Mouse (Mus musculus) MEL (cell line): ENCODE measurements around the gene E130308A19Rik.

Experiments
- NRF1 ChIP-seq: IDR thresholded peaks from 2 replicates; pipeline ENCODE4 v1.6.1; 2014; ENCODE audit warnings: low read depth, mild to moderate bottlenecking, inconsistent platforms, low read length, improper control_type of control experiment, moderate library complexity; ENCODE audit not compliant: poor library complexity, insufficient read depth, severe bottlenecking
- TAL1 ChIP-seq: IDR thresholded peaks from 2 replicates; pipeline ENCODE4 v1.6.1; 2012; ENCODE audit warnings: mild to moderate bottlenecking, inconsistent platforms, low read length, moderate library complexity, mixed read lengths
- TCF12 ChIP-seq: IDR thresholded peaks from 2 replicates; pipeline ENCODE4 v1.6.1; 2014; ENCODE audit warnings: low read depth, mild to moderate bottlenecking, inconsistent platforms, low read length, improper control_type of control experiment, moderate library complexity

GRCm38 (mm10) chr4:59640720-59641119 is 14.7 kb downstream of the E130308A19Rik start:
- TF ChIP-seq NRF1: no peak
- no peak for TF ChIP-seq TCF12
- TF ChIP-seq TAL1: no peak
